Mouse (Mus musculus): ENCODE measurements around the gene Dgkb. TPM values are rescaled to one million over a fixed set of nuclear protein-coding genes. Genes with fewer than 3 reads are reported as not detected.

Dgkb gene
- polyA plus RNA-seq (2014; fragmentation: Nextera tagmentation; extraction: Ambion mirVana): 0.50 and 0.73 TPM in 2 replicates

GRCm38 (mm10) chr12:37817426-37817825 lies at the start of gene Dgkb:
Gene Dgkb, plus strand, starts transcription at chr12:37817726.
- H3K9me3 ChIP-seq (ENCODE audit: control insufficient read depth, low read length): no peaks in the 10 kb centered on the region
- 58% methylated on average over 3 of the region's 3 CpGs for WGBS
- H3K4me2 ChIP-seq (replicated peaks; ENCODE audit: low read depth, low read length): no peak within 1 kb of the TSS
- H3K27ac ChIP-seq (ENCODE audit: low read depth, low read length): no peak within 1 kb of the TSS
- no peaks in the 10 kb centered on the region for H3K27me3 ChIP-seq (ENCODE audit: control insufficient read depth, insufficient read depth, low read length)
- ATAC-seq (ENCODE audit: low FRiP score, low TSS enrichment): no peak
- H3K4me1 ChIP-seq (ENCODE audit: control insufficient read depth, insufficient read depth, low read length): no peaks in the 10 kb centered on the region
- no peak within 1 kb of the TSS for H3K4me3 ChIP-seq (ENCODE audit: low read length)
- H3K9ac ChIP-seq (ENCODE audit: low read depth, low read length): no peak within 1 kb of the TSS
- no peaks in the 10 kb centered on the region for H3K36me3 ChIP-seq (ENCODE audit: control insufficient read depth, insufficient read depth, low read length)

GRCm38 (mm10) chr12:37769844-37770243 lies 47.7 kb upstream of the Dgkb start:
- WGBS: 86% methylated on average over 1 of the region's 1 CpGs

GRCm38 (mm10) chr12:37773681-37774357 lies 43.7 kb upstream of the Dgkb start:
- 11% methylated on average over 8 of the region's 8 CpGs for WGBS
- ATAC-seq (ENCODE audit: low FRiP score, low TSS enrichment): 0 out of 2 replicates have a peak, but pooled peaks have one; percentile 39
- Histone ChIP-seq H3K27me3 (ENCODE audit: control insufficient read depth, insufficient read depth, low read length) (no peaks in the 10 kb centered on the region), H3K9me3 (ENCODE audit: control insufficient read depth, low read length) (no peaks in the 10 kb centered on the region), H3K4me2 (replicated peaks; ENCODE audit: low read depth, low read length) (peak overlapping the region; percentile 1; the same call in 1 of the 2 replicates), H3K4me1 (ENCODE audit: control insufficient read depth, insufficient read depth, low read length) (0 out of 2 replicates have a peak, but pooled peaks cover 2% of the 10 kb centered on the region), H3K9ac (ENCODE audit: low read depth, low read length) (no peak overlapping the region), H3K36me3 (ENCODE audit: control insufficient read depth, insufficient read depth, low read length) (no peaks in the 10 kb centered on the region), H3K27ac (ENCODE audit: low read depth, low read length) (no peak overlapping the region), H3K4me3 (ENCODE audit: low read length) (no peak overlapping the region)

More at GRCm38 (mm10) chr12:37769844-37770243, 47.7 kb upstream of the Dgkb start:
- Histone ChIP-seq H3K4me1 (ENCODE audit: control insufficient read depth, insufficient read depth, low read length) (0 out of 2 replicates have a peak, but pooled peaks cover 2% of the 10 kb centered on the region), H3K9me3 (ENCODE audit: control insufficient read depth, low read length) (no peaks in the 10 kb centered on the region), H3K4me3 (ENCODE audit: low read length) (no peak overlapping the region), H3K27me3 (ENCODE audit: control insufficient read depth, insufficient read depth, low read length) (no peaks in the 10 kb centered on the region), H3K9ac (ENCODE audit: low read depth, low read length) (no peak overlapping the region), H3K4me2 (replicated peaks; ENCODE audit: low read depth, low read length) (no peak overlapping the region), H3K27ac (ENCODE audit: low read depth, low read length) (no peak overlapping the region), H3K36me3 (ENCODE audit: control insufficient read depth, insufficient read depth, low read length) (no peaks in the 10 kb centered on the region)
- ATAC-seq (ENCODE audit: low FRiP score, low TSS enrichment): no peak

GRCm38 (mm10) chr12:37774591-37774990 lies 42.9 kb upstream of the Dgkb start:
- ATAC-seq (ENCODE audit: low FRiP score, low TSS enrichment): no peak
- no peaks in the 10 kb centered on the region for H3K27me3 ChIP-seq (ENCODE audit: control insufficient read depth, insufficient read depth, low read length)
- H3K9me3 ChIP-seq (ENCODE audit: control insufficient read depth, low read length): no peaks in the 10 kb centered on the region
- no peaks in the 10 kb centered on the region for H3K36me3 ChIP-seq (ENCODE audit: control insufficient read depth, insufficient read depth, low read length)
- no peak overlapping the region for H3K9ac ChIP-seq (ENCODE audit: low read depth, low read length)
- no peak overlapping the region for H3K27ac ChIP-seq (ENCODE audit: low read depth, low read length)
- 30% methylated on average over 2 of the region's 2 CpGs for WGBS
- 0 out of 2 replicates have a peak, but pooled peaks cover 2% of the 10 kb centered on the region for H3K4me1 ChIP-seq (ENCODE audit: control insufficient read depth, insufficient read depth, low read length)
- no peak overlapping the region for H3K4me3 ChIP-seq (ENCODE audit: low read length)
- H3K4me2 ChIP-seq (replicated peaks; ENCODE audit: low read depth, low read length): no peak overlapping the region

GRCm38 (mm10) chr12:37796265-37796928 lies 21.1 kb upstream of the Dgkb start:
- no peak for ATAC-seq (ENCODE audit: low FRiP score, low TSS enrichment)
- H3K4me1 ChIP-seq (ENCODE audit: control insufficient read depth, insufficient read depth, low read length): no peaks in the 10 kb centered on the region
- H3K27me3 ChIP-seq (ENCODE audit: control insufficient read depth, insufficient read depth, low read length): no peaks in the 10 kb centered on the region
- H3K9me3 ChIP-seq (ENCODE audit: control insufficient read depth, low read length): no peaks in the 10 kb centered on the region
- no peak overlapping the region for H3K27ac ChIP-seq (ENCODE audit: low read depth, low read length)
- no peaks in the 10 kb centered on the region for H3K36me3 ChIP-seq (ENCODE audit: control insufficient read depth, insufficient read depth, low read length)
- no peak overlapping the region for H3K4me3 ChIP-seq (ENCODE audit: low read length)
- H3K9ac ChIP-seq (ENCODE audit: low read depth, low read length): no peak overlapping the region
- no peak overlapping the region for H3K4me2 ChIP-seq (replicated peaks; ENCODE audit: low read depth, low read length)
- 90% methylated on average over 4 of the region's 4 CpGs for WGBS

- Histone ChIP-seq H3K4me2 (replicated peaks; ENCODE audit: low read depth, low read length) (no peak overlapping the region), H3K27me3 (ENCODE audit: control insufficient read depth, insufficient read depth, low read length) (no peaks in the 10 kb centered on the region), H3K4me3 (ENCODE audit: low read length) (no peak overlapping the region), H3K27ac (ENCODE audit: low read depth, low read length) (no peak overlapping the region), H3K4me1 (ENCODE audit: control insufficient read depth, insufficient read depth, low read length) (no peaks in the 10 kb centered on the region), H3K9me3 (ENCODE audit: control insufficient read depth, low read length) (no peaks in the 10 kb centered on the region), H3K9ac (ENCODE audit: low read depth, low read length) (no peak overlapping the region), H3K36me3 (ENCODE audit: control insufficient read depth, insufficient read depth, low read length) (no peaks in the 10 kb centered on the region)
- WGBS: 73% methylated on average over 3 of the region's 3 CpGs
- ATAC-seq (ENCODE audit: low FRiP score, low TSS enrichment): no peak
Observed at GRCm38 (mm10) chr12:37814122-37814521, 3.4 kb upstream of the Dgkb start.

- Histone ChIP-seq H3K4me1 (ENCODE audit: control insufficient read depth, insufficient read depth, low read length) (no peaks in the 10 kb centered on the region), H3K4me2 (replicated peaks; ENCODE audit: low read depth, low read length) (no peak overlapping the region), H3K27me3 (ENCODE audit: control insufficient read depth, insufficient read depth, low read length) (no peaks in the 10 kb centered on the region), H3K9me3 (ENCODE audit: control insufficient read depth, low read length) (no peaks in the 10 kb centered on the region), H3K9ac (ENCODE audit: low read depth, low read length) (no peak overlapping the region), H3K4me3 (ENCODE audit: low read length) (no peak overlapping the region), H3K27ac (ENCODE audit: low read depth, low read length) (no peak overlapping the region), H3K36me3 (ENCODE audit: control insufficient read depth, insufficient read depth, low read length) (no peaks in the 10 kb centered on the region)
- WGBS: 63% methylated on average over 8 of the region's 8 CpGs
- no peak for ATAC-seq (ENCODE audit: low FRiP score, low TSS enrichment)
Observed at GRCm38 (mm10) chr12:37821052-37821810, 3.7 kb downstream of the Dgkb start.

- H3K27ac ChIP-seq (ENCODE audit: low read depth, low read length): no peak overlapping the region
- ATAC-seq (ENCODE audit: low FRiP score, low TSS enrichment): peak; percentile 83
- no peaks in the 10 kb centered on the region for H3K4me1 ChIP-seq (ENCODE audit: control insufficient read depth, insufficient read depth, low read length)
- H3K9ac ChIP-seq (ENCODE audit: low read depth, low read length): peak overlapping the region; percentile 18; the same call in 1 of the 2 replicates
- H3K9me3 ChIP-seq (ENCODE audit: control insufficient read depth, low read length): no peaks in the 10 kb centered on the region
- H3K4me3 ChIP-seq (ENCODE audit: low read length): peak overlapping the region; percentile 42
- peak overlapping the region; percentile 83 for H3K4me2 ChIP-seq (replicated peaks; ENCODE audit: low read depth, low read length)
- H3K27me3 ChIP-seq (ENCODE audit: control insufficient read depth, insufficient read depth, low read length): no peaks in the 10 kb centered on the region; the same call in 1 of the 2 replicates
- H3K36me3 ChIP-seq (ENCODE audit: control insufficient read depth, insufficient read depth, low read length): no peaks in the 10 kb centered on the region
- under 1% methylated on average over 23 of the region's 26 CpGs for WGBS
Observed at GRCm38 (mm10) chr12:37880042-37881017, 62.8 kb downstream of the Dgkb start.

Data from kidney, embryonic 14.5 days (tissue).